Mouse (Mus musculus) myocyte (in vitro differentiated cells): Measurements from ENCODE around the gene Mia2.

Source experiments
- CEBPB ChIP-seq: IDR thresholded peaks from 2 replicates; pipeline ENCODE4 v1.6.1; 2011; ENCODE audit warnings: mild to moderate bottlenecking, moderate library complexity; ENCODE audit not compliant: poor library complexity, insufficient read depth, severe bottlenecking
- E2F4 ChIP-seq: IDR thresholded peaks from one replicate; pipeline ENCODE4 v1.6.1; 2011; ENCODE audit warnings: mild to moderate bottlenecking, control low read depth, moderate library complexity; ENCODE audit not compliant: insufficient read depth
- MAX ChIP-seq: IDR thresholded peaks from one replicate; pipeline ENCODE4 v1.6.1; 2011; ENCODE audit warnings: low read depth, mild to moderate bottlenecking, control low read depth
- MYOD1 ChIP-seq, 3 experiments: IDR thresholded peaks; one replicate each; pipeline ENCODE4 v1.6.1; 2011; ENCODE audit warnings: control low read depth in 2 of 3, low read depth in 2 of 3, mild to moderate bottlenecking in 2 of 3, moderate library complexity in 1 of 3; ENCODE audit not compliant: insufficient read length in 2 of 3, control insufficient read depth in 1 of 3
- MYOG ChIP-seq, 3 experiments: IDR thresholded peaks; one replicate each; pipeline ENCODE4 v1.6.1; 2011; ENCODE audit warnings: control low read depth in 2 of 3, low read depth in 2 of 3, mild to moderate bottlenecking in 2 of 3; ENCODE audit not compliant: insufficient read length in 2 of 3, control insufficient read depth in 1 of 3, insufficient read depth in 1 of 3
- POLR2A ChIP-seq: IDR thresholded peaks from one replicate; pipeline ENCODE4 v1.6.1; 2011; ENCODE audit warnings: low read depth, mild to moderate bottlenecking, control low read depth, moderate library complexity; ENCODE audit not compliant: insufficient read length
- POLR2AphosphoS2 ChIP-seq: IDR thresholded peaks from one replicate; pipeline ENCODE4 v1.6.1; 2011; ENCODE audit warnings: low read depth, control low read depth; ENCODE audit not compliant: insufficient read length
- REST ChIP-seq: IDR thresholded peaks from one replicate; pipeline ENCODE4 v1.6.1; 2011; ENCODE audit warnings: mild to moderate bottlenecking, control low read depth, moderate library complexity; ENCODE audit not compliant: insufficient read depth, insufficient read length
- TCF12 ChIP-seq: IDR thresholded peaks from one replicate; pipeline ENCODE4 v1.6.1; 2011; ENCODE audit warnings: mild to moderate bottlenecking, control low read depth; ENCODE audit not compliant: poor library complexity, insufficient read depth, severe bottlenecking
- TCF3 ChIP-seq: IDR thresholded peaks from one replicate; pipeline ENCODE4 v1.6.1; 2011; ENCODE audit warnings: low read depth, control low read depth; ENCODE audit not compliant: insufficient read length

GRCm38 (mm10) chr12:59195065-59195464 lies 99.5 kb downstream of the Mia2 start:
- TF ChIP-seq E2F4 = no peak
- TF ChIP-seq CEBPB = no peak
- no peak for TF ChIP-seq POLR2A
- no peak for TF ChIP-seq MYOD1 (IDR thresholded peaks at IDR 0.05; ENCODE audit: control insufficient read depth in 1 of 3, insufficient read length in 2 of 3, low read depth in 2 of 3)
- TF ChIP-seq MAX = no peak
- no peak for TF ChIP-seq TCF3
- TF ChIP-seq POLR2AphosphoS2 = no peak
- no peak for TF ChIP-seq TCF12
- no peak for TF ChIP-seq REST
- TF ChIP-seq MYOG (IDR thresholded peaks at IDR 0.05; ENCODE audit: control insufficient read depth in 1 of 3, insufficient read depth in 1 of 3, insufficient read length in 2 of 3, low read depth in 2 of 3) = no peak
